ENCODE assay signal across 16 mouse cellular contexts in genomic region chr16:37955336-37955917, GRCm38 (mm10). TPM values are rescaled to one million over a fixed set of nuclear protein-coding genes. Genes with fewer than 3 reads are reported as not detected.
DNase-seq lines count a peak whose midpoint lies in the region; ATAC-seq and TF ChIP-seq lines count a peak whose summit lies in the region.
"Had no signal": no experiment of that assay in that cellular context is flagged by ENCODE, and none has a peak within 500 bp of the region (broad histone marks: within the 10 kb centered on the region; RNA-seq: fewer than 3 reads in every experiment).

No protein-coding gene starts in this region.

- TF ChIP-seq CTCF in heart, adult 2 months (IDR thresholded peaks at IDR 0.05), result no peak

- ATAC-seq in hindbrain, embryonic 14.5 days (ENCODE audit: low FRiP score), result peak; percentile 46; the same call in 1 of the 2 replicates
- ATAC-seq in neural tube, embryonic 13.5 days (ENCODE audit: low read depth), result peak; percentile 42; the same call in 1 of the 2 replicates
- ATAC-seq in CD4-positive, CD25-positive, alpha-beta regulatory T cell, adult 4 months, result no peak
- ATAC-seq: Patski had no signal

- intact Hi-C loops in heart, postnatal 10 days (cut with DNase I), result no loop called here
- intact Hi-C loops in heart, adult 2 months (cut with DNase I), result no loop called here

- H3K36me3 ChIP-seq in heart, adult 2 months (ENCODE audit: control insufficient read depth, insufficient read depth, low read length), result no peaks in the 10 kb centered on the region
- no peaks in the 10 kb centered on the region for H3K36me3 ChIP-seq in embryonic facial prominence, embryonic 10.5 days (replicated peaks)
- no peaks in the 10 kb centered on the region for H3K36me3 ChIP-seq in hindbrain, embryonic 14.5 days (replicated peaks; ENCODE audit: control insufficient read depth, insufficient read depth)
- H3K36me3 ChIP-seq in neural tube, embryonic 13.5 days, result no peaks in the 10 kb centered on the region
- H3K36me3 ChIP-seq: heart, embryonic 12.5 days had no signal

- no peak overlapping the region for H3K9ac ChIP-seq in heart, adult 2 months (ENCODE audit: low read depth, low read length)
- H3K9ac ChIP-seq in hindbrain, embryonic 14.5 days, result no peak overlapping the region
- H3K9ac ChIP-seq in neural tube, embryonic 13.5 days, result no peak overlapping the region; the same call in 1 of the 2 replicates
- H3K9ac ChIP-seq: heart, embryonic 12.5 days had no signal

- no peaks in the 10 kb centered on the region for H3K4me1 ChIP-seq in heart, adult 2 months (ENCODE audit: control insufficient read depth, insufficient read depth, low read length)
- H3K4me1 ChIP-seq in embryonic facial prominence, embryonic 10.5 days, result peaks cover 21% of the 10 kb centered on the region
- 0 out of 2 replicates have a peak, but pooled peaks cover 4% of the 10 kb centered on the region for H3K4me1 ChIP-seq in hindbrain, embryonic 14.5 days (replicated peaks; ENCODE audit: control insufficient read depth, insufficient read depth, low read length)
- peaks cover 31% of the 10 kb centered on the region for H3K4me1 ChIP-seq in neural tube, embryonic 13.5 days (replicated peaks)

- no peaks in the 10 kb centered on the region for H3K79me2 ChIP-seq in heart, adult 2 months (replicated peaks; ENCODE audit: control insufficient read depth, insufficient read depth, low read length)

- WGBS in heart, adult 2 months, result 69% methylated on average over 13 of the region's 13 CpGs
- WGBS in embryonic facial prominence, embryonic 10.5 days, result 73% methylated on average over 13 of the region's 13 CpGs
- 45% methylated on average over 13 of the region's 13 CpGs for WGBS in hindbrain, embryonic 14.5 days
- WGBS in neural tube, embryonic 13.5 days, result 42% methylated on average over 13 of the region's 13 CpGs

- H3K4me3 ChIP-seq in heart, adult 2 months, result no peak overlapping the region
- H3K4me3 ChIP-seq in embryonic facial prominence, embryonic 10.5 days, result no peak overlapping the region
- H3K4me3 ChIP-seq in hindbrain, embryonic 14.5 days (replicated peaks; ENCODE audit: low read length), result no peak overlapping the region
- H3K4me3 ChIP-seq in neural tube, embryonic 13.5 days, result no peak overlapping the region
- H3K4me3 ChIP-seq: heart, embryonic 12.5 days had no signal

- H3K4me2 ChIP-seq in hindbrain, embryonic 14.5 days (replicated peaks), result no peak overlapping the region
- no peak overlapping the region for H3K4me2 ChIP-seq in neural tube, embryonic 13.5 days
- H3K4me2 ChIP-seq: heart, embryonic 12.5 days had no signal

- no peak for TF ChIP-seq EP300 in heart, adult 2 months (IDR thresholded peaks at IDR 0.05; ENCODE audit: insufficient read depth, low read depth, low read length)

- peak; percentile 30 to 42 for DNase-seq in heart, postnatal 10 days
- DNase-seq in heart, adult 2 months, result no peak
- no peak for DNase-seq in embryonic facial prominence, embryonic 10.5 days (ENCODE audit: low spot score)
- DNase-seq in hindbrain, embryonic 14.5 days (ENCODE audit: low spot score), result no peak
- no peak for DNase-seq in cerebellum, postnatal 14 days
- DNase-seq in gastrocnemius, adult 8-10 months (ENCODE audit: low spot score in 2 of 2), result no peak
- DNase-seq: adrenal gland, postnatal 25 days; cerebellum, adult 11-12 months; right cerebral cortex, postnatal 14 days had no signal

- no peak for TF ChIP-seq POLR2A in heart, adult 2 months (IDR thresholded peaks at IDR 0.05; ENCODE audit: insufficient read depth, low read depth, low read length)

- no peaks in the 10 kb centered on the region for H3K27me3 ChIP-seq in heart, adult 2 months (ENCODE audit: control insufficient read depth, insufficient read depth, low read length)
- H3K27me3 ChIP-seq in embryonic facial prominence, embryonic 10.5 days (replicated peaks; ENCODE audit: low read depth, poor library complexity, severe bottlenecking), result no peaks in the 10 kb centered on the region
- H3K27me3 ChIP-seq in hindbrain, embryonic 14.5 days (ENCODE audit: control insufficient read depth, insufficient read depth, low read length), result no peaks in the 10 kb centered on the region
- H3K27me3 ChIP-seq in neural tube, embryonic 13.5 days, result no peaks in the 10 kb centered on the region
- H3K27me3 ChIP-seq: CH12.LX; heart, embryonic 12.5 days had no signal

- H3K9me3 ChIP-seq in embryonic facial prominence, embryonic 10.5 days, result no peaks in the 10 kb centered on the region
- no peaks in the 10 kb centered on the region for H3K9me3 ChIP-seq in hindbrain, embryonic 14.5 days (ENCODE audit: control insufficient read depth, low read length)
- H3K9me3 ChIP-seq in neural tube, embryonic 13.5 days, result no peaks in the 10 kb centered on the region
- H3K9me3 ChIP-seq: heart, embryonic 12.5 days had no signal

- no peak overlapping the region for H3K27ac ChIP-seq in heart, adult 2 months
- peak overlapping the region; percentile 44 for H3K27ac ChIP-seq in embryonic facial prominence, embryonic 10.5 days (replicated peaks)
- no peak overlapping the region for H3K27ac ChIP-seq in hindbrain, embryonic 14.5 days
- H3K27ac ChIP-seq in neural tube, embryonic 13.5 days (replicated peaks), result peak overlapping the region; percentile 69

RNA-seq across cellular contexts. Expression of gene Gpr156, which starts 39.1 kb away (rescaled TPM):
- under 1 TPM; 0.07 to 0.14 TPM for total RNA-seq in heart, postnatal 10 days (2021)
- under 1 TPM in 1 of 2 experiments, not detected in 1; 0.07 TPM for total RNA-seq in heart, adult 2 months (2021)
- 0.02 and 0.09 TPM in 2 replicates for polyA plus RNA-seq in heart, adult 2 months (2012; rRNA removed)
- polyA plus RNA-seq in embryonic facial prominence, embryonic 10.5 days (2016; fragmentation: Nextera tagmentation; extraction: Ambion mirVana), result 0.99 and 1.2 TPM in 2 replicates
- polyA plus RNA-seq in hindbrain, embryonic 14.5 days (2014; fragmentation: Nextera tagmentation; extraction: Ambion mirVana), result 3.5 and 3.9 TPM in 2 replicates
- 6.1 and 6.9 TPM in 2 replicates for polyA plus RNA-seq in neural tube, embryonic 13.5 days (2015; fragmentation: Nextera tagmentation; extraction: Ambion mirVana)
- not detected for total RNA-seq in gastrocnemius, adult 8-10 months (2022)
- not detected for polyA plus RNA-seq in CD4-positive, CD25-positive, alpha-beta regulatory T cell, adult 4 months (2017; shearing (Covaris generic))
- total RNA-seq: liver, adult 2 months; neutrophil, adult 5-6 weeks had no signal
- polyA plus RNA-seq: liver, adult 2 months had no signal

Comparison
In these comparisons a context has a peak if more than half of its experiments do, and no peak if none do; other contexts are left out.
1. DNase-seq: peak in heart, postnatal 10 days (2 of 2); none in heart, adult 2 months (0 of 2), embryonic facial prominence, embryonic 10.5 days (single experiment), hindbrain, embryonic 14.5 days (single experiment), cerebellum, postnatal 14 days (0 of 2) and gastrocnemius, adult 8-10 months (0 of 2).
2. H3K27ac ChIP-seq: peak in embryonic facial prominence, embryonic 10.5 days (single experiment) and neural tube, embryonic 13.5 days (single experiment); none in heart, adult 2 months (single experiment) and hindbrain, embryonic 14.5 days (single experiment).